Mouse (Mus musculus) stomach, embryonic 16.5 days (tissue): ENCODE results near the gene Caprin2. TPM values are rescaled to one million over a fixed set of nuclear protein-coding genes. Genes with fewer than 3 reads are reported as not detected.
"Not testable (repeated sequence)": the region's sequence is repeated elsewhere in the genome, so short reads cannot be mapped to it uniquely, and the experiment has no call there.

Source experiments
- ATAC-seq: fragments of 200-750 bp; cut with Nextera tagmentation; 2 replicates; pipeline ENCODE4 v1.8.0; 2017; ENCODE audit warnings: moderate number of reproducible peaks, moderate TSS enrichment; ENCODE audit not compliant: insufficient read depth, low FRiP score
- H3K27ac ChIP-seq: fragments of 300-500 bp; sonication (generic); 2 replicates; pipeline ENCODE4 v1.5.1; 2014; ENCODE audit warnings: low read length
- H3K27me3 ChIP-seq: fragments of 300-500 bp; sonication (generic); 2 replicates; pipeline ENCODE4 v1.6.1; 2014; ENCODE audit warnings: low read length, control low read depth, mixed read lengths; ENCODE audit not compliant: control insufficient read depth, insufficient read depth
- H3K36me3 ChIP-seq: fragments of 300-500 bp; sonication (generic); 2 replicates; pipeline ENCODE4 v1.6.1; 2014; ENCODE audit warnings: low read length; ENCODE audit not compliant: control insufficient read depth, insufficient read depth
- H3K4me1 ChIP-seq: fragments of 300-500 bp; sonication (generic); 2 replicates; pipeline ENCODE4 v1.6.1; 2014; ENCODE audit warnings: low read length, control low read depth, mixed read lengths; ENCODE audit not compliant: control insufficient read depth, insufficient read depth
- H3K4me2 ChIP-seq: fragments of 300-500 bp; sonication (generic); 2 replicates; pipeline ENCODE4 v1.6.1; 2014; ENCODE audit warnings: low read depth, low read length, mixed read lengths
- H3K4me3 ChIP-seq: fragments of 300-500 bp; sonication (generic); replicated peaks from 2 replicates; pipeline ENCODE4 v1.5.1; 2014; ENCODE audit warnings: mild to moderate bottlenecking, low read length
- H3K9ac ChIP-seq: fragments of 300-500 bp; sonication (generic); 2 replicates; pipeline ENCODE4 v1.6.1; 2014; ENCODE audit warnings: low read length
- H3K9me3 ChIP-seq: fragments of 300-500 bp; sonication (generic); replicated peaks from 2 replicates; pipeline ENCODE4 v1.6.1; 2016; ENCODE audit warnings: low read length, control low read depth; ENCODE audit not compliant: control insufficient read depth
- WGBS: fragments of 180-500 bp; shearing (Covaris S2); extraction: QIAGEN DNeasy Blood & Tissue Kit; methylation state at CpG from one replicate; pipeline ENCODE4 v1.1.7; 2014; 5-methylcytosine and 5-hydroxymethylcytosine counted together
- polyA plus RNA-seq: library from polyadenylated mRNA; unstranded; fragments of >200 nt; fragmentation: Nextera tagmentation; extraction: Ambion mirVana; gene quantifications from 2 replicates; pipeline ENCODE4 v1.2.1, GENCODE M21; 2015

Gene Caprin2
- polyA plus RNA-seq, 1 experiment from 2014 or later: 13.7 TPM

- 59% methylated on average over 3 of the region's 3 CpGs for WGBS
- H3K9me3 ChIP-seq: no peaks in the 10 kb centered on the region
- ATAC-seq: no peak
These were observed 39.0 kb upstream of the Caprin2 start for GRCm38 (mm10) chr6:148934961-148935590.

GRCm38 (mm10) chr6:148931281-148931680 is 35.2 kb upstream of the Caprin2 start:
- H3K9ac ChIP-seq: no peak overlapping the region
- no peak overlapping the region for H3K4me3 ChIP-seq
- H3K4me2 ChIP-seq: no peak overlapping the region
- H3K9me3 ChIP-seq: no peaks in the 10 kb centered on the region
- H3K27ac ChIP-seq: no peak overlapping the region
- H3K36me3 ChIP-seq: peaks cover 24% of the 10 kb centered on the region
- 79% methylated on average over 6 of the region's 6 CpGs for WGBS
- H3K27me3 ChIP-seq: no peaks in the 10 kb centered on the region
- peaks cover 7% of the 10 kb centered on the region; the same call in 1 of the 2 replicates for H3K4me1 ChIP-seq
- no peak for ATAC-seq

More at GRCm38 (mm10) chr6:148934961-148935590, 39.0 kb upstream of the Caprin2 start:
- Histone ChIP-seq H3K9ac (no peak overlapping the region), H3K4me1 (peaks cover 10% of the 10 kb centered on the region; the same call in 1 of the 2 replicates), H3K27ac (no peak overlapping the region), H3K36me3 (peaks cover 7% of the 10 kb centered on the region; the same call in 1 of the 2 replicates), H3K27me3 (no peaks in the 10 kb centered on the region), H3K4me2 (no peak overlapping the region), H3K4me3 (no peak overlapping the region)

GRCm38 (mm10) chr6:148918841-148919398 is 22.9 kb upstream of the Caprin2 start:
- Histone ChIP-seq H3K36me3 (0 out of 2 replicates have a peak, but pooled peaks cover 2% of the 10 kb centered on the region), H3K27ac (no peak overlapping the region; the same call in 1 of the 2 replicates), H3K27me3 (no peaks in the 10 kb centered on the region), H3K9ac (no peak overlapping the region), H3K9me3 (no peaks in the 10 kb centered on the region), H3K4me1 (no peaks in the 10 kb centered on the region), H3K4me3 (no peak overlapping the region), H3K4me2 (no peak overlapping the region)
- no peak for ATAC-seq

GRCm38 (mm10) chr6:148917672-148918071 is 21.6 kb upstream of the Caprin2 start:
- H3K9ac ChIP-seq: no peak overlapping the region
- H3K27ac ChIP-seq: no peak overlapping the region
- no peak overlapping the region for H3K4me3 ChIP-seq
- no peak overlapping the region for H3K4me2 ChIP-seq
- no peaks in the 10 kb centered on the region for H3K4me1 ChIP-seq
- H3K9me3 ChIP-seq: no peaks in the 10 kb centered on the region
- H3K36me3 ChIP-seq: 0 out of 2 replicates have a peak, but pooled peaks cover 2% of the 10 kb centered on the region
- 44% methylated on average over 1 of the region's 1 CpGs for WGBS
- no peaks in the 10 kb centered on the region for H3K27me3 ChIP-seq
- ATAC-seq: no peak

GRCm38 (mm10) chr6:148916817-148917216 is 20.8 kb upstream of the Caprin2 start:
- H3K27me3 ChIP-seq: no peaks in the 10 kb centered on the region
- no peak overlapping the region for H3K9ac ChIP-seq
- no peak overlapping the region for H3K4me2 ChIP-seq
- H3K27ac ChIP-seq: no peak overlapping the region
- WGBS: 34% methylated on average over 3 of the region's 3 CpGs
- H3K36me3 ChIP-seq: 0 out of 2 replicates have a peak, but pooled peaks cover 2% of the 10 kb centered on the region
- H3K9me3 ChIP-seq: no peaks in the 10 kb centered on the region
- H3K4me3 ChIP-seq: no peak overlapping the region
- no peak for ATAC-seq
- H3K4me1 ChIP-seq: no peaks in the 10 kb centered on the region

GRCm38 (mm10) chr6:148913938-148914337 is 17.9 kb upstream of the Caprin2 start:
- WGBS: 7% methylated on average over 2 of the region's 2 CpGs
- no peak; the same call in 1 of the 2 replicates for ATAC-seq
- Histone ChIP-seq H3K4me2 (no peak overlapping the region), H3K27ac (no peak overlapping the region), H3K36me3 (no peaks in the 10 kb centered on the region), H3K9me3 (no peaks in the 10 kb centered on the region), H3K4me3 (no peak overlapping the region), H3K9ac (no peak overlapping the region), H3K4me1 (no peaks in the 10 kb centered on the region), H3K27me3 (no peaks in the 10 kb centered on the region)

- H3K27me3 ChIP-seq, H3K27ac ChIP-seq, H3K4me1 ChIP-seq, H3K4me2 ChIP-seq, H3K36me3 ChIP-seq, H3K4me3 ChIP-seq, H3K9ac ChIP-seq, H3K9me3 ChIP-seq, ATAC-seq: not testable (repeated sequence)
- WGBS: 85% methylated on average over 8 of the region's 8 CpGs
These were observed 15.9 kb upstream of the Caprin2 start for GRCm38 (mm10) chr6:148911906-148912305.

- H3K9me3 ChIP-seq: no peaks in the 10 kb centered on the region
- H3K36me3 ChIP-seq: no peaks in the 10 kb centered on the region
- no peak overlapping the region for H3K9ac ChIP-seq
- no peaks in the 10 kb centered on the region for H3K27me3 ChIP-seq
- H3K4me3 ChIP-seq: no peak overlapping the region
- H3K4me2 ChIP-seq: no peak overlapping the region
- WGBS: 86% methylated on average over 9 of the region's 9 CpGs
- H3K4me1 ChIP-seq: no peaks in the 10 kb centered on the region
- no peak overlapping the region for H3K27ac ChIP-seq
- ATAC-seq: no peak
These were observed 10.9 kb upstream of the Caprin2 start for GRCm38 (mm10) chr6:148906958-148907357.

GRCm38 (mm10) chr6:148902728-148903127 is 6.7 kb upstream of the Caprin2 start:
- H3K4me3 ChIP-seq: no peak overlapping the region
- no peaks in the 10 kb centered on the region for H3K27me3 ChIP-seq
- H3K4me1 ChIP-seq: no peaks in the 10 kb centered on the region
- no peak overlapping the region for H3K4me2 ChIP-seq
- H3K9me3 ChIP-seq: no peaks in the 10 kb centered on the region
- H3K9ac ChIP-seq: no peak overlapping the region
- no peaks in the 10 kb centered on the region for H3K36me3 ChIP-seq
- ATAC-seq: no peak
- WGBS: 69% methylated on average over 3 of the region's 3 CpGs
- no peak overlapping the region for H3K27ac ChIP-seq
